Mouse (Mus musculus): ENCODE measurements around the gene Elobl.

The Elobl gene

DNA sequence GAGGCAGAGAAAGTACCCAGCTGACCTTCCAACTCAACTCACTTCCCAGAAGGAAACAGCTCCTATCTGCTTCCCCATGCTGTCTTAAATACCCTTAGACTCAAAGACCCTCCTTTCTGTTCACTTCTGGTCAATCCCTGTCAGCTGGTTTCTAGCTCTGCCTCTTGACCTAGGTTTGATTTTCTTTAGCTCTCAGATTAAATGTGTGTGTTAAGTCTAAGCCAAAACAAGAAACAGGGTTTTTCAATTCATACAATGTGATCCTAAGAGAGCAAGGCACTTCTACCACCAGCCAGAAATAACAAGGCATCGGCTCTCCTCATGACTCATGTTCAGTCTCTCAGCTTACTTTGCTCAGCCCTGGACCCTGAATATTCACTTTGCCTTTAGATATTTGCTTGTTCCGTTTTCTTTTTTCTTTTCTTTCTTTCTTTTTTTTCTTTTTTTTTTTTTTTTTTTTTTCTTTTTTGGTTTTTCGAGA, at the start of gene Elobl:
Gene Elobl (minus strand): TSS at position 51 of the 481 bp plus-strand sequence.
- in situ Hi-C loops (cut with MboI) = no loop called here

DNA sequence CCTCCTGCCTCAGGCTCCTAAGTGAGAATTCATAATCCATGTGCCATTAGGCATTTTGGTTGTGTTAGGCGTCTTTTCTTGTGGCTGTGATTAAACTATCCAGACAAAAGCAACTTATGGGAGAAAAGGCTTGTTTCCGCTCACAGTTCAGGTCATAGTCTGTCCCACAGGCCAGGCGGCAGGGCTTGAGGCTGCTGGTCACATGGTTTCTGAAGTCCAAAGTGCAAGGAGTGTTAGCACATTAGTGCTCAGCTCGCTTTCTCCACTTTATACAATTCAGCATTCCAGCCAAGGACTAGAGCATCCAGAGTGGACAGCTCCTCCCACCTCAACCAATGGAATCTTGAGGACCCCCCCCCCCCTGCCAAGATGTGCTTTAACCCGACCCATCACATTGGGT, 45.5 kb upstream of the Elobl start:
- in situ Hi-C loops (cut with MboI) = no loop called here

DNA sequence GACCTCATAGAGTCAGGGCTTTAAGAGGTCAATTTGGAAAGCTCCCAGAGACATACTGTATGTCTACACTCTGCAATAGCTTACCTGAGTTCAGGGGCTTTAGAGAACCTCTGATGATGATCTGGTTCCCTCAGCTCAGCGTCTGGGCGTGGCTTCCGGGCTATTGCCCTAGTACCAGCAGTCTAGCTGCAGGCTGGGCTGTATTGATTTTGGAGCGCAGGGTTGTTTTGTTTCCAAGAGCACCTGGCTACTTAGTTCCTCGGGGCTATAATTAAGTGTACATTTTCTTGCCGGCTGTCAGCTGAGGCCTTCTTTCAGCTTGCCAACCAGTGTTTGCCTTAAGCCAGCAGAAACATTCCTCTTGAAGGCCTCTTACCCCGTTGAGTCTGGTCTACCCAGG, 42.8 kb upstream of the Elobl start:
- in situ Hi-C loops (cut with MboI) = no loop called here

DNA sequence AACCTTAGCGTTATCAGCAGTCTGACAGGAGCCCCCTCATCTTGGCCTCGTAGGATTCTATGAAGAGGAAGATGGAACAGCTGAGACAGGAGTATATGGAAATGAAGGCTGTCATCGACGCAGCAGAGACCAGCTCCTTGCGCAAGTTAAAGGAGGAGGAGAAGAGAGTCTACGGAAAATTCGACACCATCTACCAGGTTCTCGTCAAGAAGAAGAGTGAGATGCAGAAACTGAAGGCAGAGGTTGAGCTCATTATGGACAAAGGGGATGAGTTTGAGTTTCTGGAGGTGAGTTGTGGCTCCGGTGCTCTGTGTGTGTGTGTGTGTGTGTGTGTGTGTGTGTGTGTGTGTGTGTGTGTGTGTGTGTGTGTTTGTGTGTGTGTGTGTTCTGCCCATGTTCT, 42.3 kb upstream of the Elobl start:
- in situ Hi-C loops (cut with MboI) = no loop called here

DNA sequence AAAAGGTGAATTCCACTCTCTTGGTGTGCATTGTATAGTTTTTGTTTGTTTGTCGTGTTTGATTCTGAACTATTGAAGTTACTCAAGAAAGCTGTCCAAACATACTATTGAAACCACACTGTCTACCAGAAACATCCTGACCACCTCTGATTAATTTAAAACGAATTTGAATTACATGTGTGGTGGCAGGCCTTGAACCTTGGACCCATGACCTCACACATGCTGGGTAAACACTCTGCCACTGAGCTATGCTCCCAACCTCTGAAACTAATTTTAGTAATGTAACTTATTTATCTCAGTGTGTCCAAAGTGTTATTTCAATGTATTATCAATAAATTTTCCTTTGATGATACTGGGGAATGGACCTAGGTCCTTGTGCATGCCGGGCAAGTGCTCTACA, 40.9 kb upstream of the Elobl start:
- in situ Hi-C loops (cut with MboI) = no loop called here

DNA sequence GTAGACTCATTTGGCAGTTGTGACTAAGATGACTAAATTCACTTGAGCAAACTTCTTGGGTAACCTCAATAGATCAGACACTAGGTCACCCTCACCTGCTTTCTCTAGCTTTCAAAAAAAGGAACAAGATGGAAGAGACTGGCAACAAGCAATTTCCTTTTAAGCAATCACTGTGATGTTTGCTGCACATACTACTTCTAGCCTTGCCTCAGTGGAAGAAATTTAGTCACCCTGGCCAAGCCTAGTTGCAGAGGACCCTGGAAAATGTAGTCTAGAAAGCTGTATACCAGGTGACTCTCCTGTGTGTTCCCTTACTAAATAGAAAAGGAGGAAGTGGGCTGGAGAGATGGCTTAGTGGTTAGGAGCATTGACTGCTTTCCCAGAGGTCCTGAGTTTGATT, 39.7 kb upstream of the Elobl start:
- in situ Hi-C loops (cut with MboI) = no loop called here

DNA sequence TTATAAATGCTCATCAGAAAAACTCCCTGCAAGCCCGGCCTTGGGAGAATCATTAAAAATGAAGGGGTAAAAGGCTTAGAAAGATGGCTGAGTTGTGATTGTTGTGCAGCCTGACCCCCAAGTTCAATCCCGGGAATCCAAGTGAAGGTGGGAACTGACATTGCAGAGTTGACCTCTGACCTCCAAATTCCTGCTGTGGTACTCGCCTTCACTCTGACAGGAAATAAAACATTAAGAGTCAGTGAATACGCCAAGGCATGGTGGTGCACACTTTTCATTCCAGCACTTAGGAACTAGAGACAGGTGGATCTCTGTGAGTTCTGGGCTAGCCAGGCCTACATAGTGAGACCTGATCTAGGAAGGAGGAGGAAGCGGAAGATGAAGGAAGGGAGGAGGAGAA, 38.7 kb upstream of the Elobl start:
- in situ Hi-C loops (cut with MboI) = no loop called here

DNA sequence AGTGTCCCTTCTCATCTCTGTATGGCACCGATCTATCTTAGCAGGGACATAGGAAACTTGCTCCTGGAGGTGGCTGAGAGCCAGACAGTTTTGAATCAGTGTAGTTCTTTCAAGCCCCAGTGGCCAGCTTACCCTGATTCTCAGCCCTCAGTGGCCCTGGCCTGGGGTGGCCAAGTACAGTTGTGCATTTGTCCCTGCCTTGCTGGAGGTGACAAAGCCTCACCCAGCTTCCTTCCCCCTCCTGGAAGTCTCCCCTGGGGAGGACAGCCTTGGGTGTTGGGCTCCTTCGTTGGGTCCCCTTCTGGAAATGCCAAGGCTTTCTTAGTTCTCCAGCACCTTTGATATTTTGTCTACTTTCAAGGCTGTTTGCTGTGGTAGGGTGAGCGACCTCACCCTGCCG, 37.0 kb upstream of the Elobl start:
- in situ Hi-C loops (cut with MboI) = no loop called here

DNA sequence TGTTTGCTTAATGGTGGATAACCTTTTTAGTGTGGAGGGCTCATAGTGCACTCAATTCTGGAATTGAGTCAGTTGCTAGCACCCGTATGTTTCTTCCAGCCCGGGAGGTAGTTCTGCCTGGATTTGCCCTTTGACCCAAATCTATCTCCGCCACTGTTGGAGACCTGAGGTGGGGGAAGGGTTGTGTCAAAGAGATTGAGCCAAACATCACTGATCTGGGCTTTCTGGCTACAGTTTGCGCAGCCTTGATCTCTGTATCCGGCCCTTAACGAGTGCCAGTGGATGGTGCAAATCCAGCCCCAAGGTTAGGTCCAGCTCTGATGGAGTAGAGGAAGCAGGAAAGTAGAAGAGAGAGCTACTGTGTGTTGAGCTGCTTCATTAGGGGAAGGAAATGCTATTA, 36.3 kb upstream of the Elobl start:
- in situ Hi-C loops (cut with MboI) = no loop called here

DNA sequence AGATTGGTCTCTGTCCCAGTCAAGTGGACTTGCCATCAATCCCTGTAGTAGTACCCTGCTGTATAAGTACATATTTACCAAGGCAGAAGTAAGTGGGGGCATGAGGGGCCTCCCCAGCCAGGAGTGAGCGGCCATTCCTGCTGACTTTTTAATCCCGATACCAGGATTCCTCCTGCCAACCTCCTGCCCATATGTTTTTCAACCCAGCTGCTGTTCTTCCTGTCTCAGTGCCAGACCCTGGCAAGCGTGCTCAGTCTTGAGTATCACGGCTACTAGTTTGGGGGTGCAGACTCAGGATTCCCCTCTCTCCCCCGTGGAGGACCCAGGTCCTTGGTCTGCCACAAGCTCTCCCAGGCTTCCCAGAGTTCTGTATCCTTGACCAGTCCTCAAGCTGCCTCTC, 35.9 kb upstream of the Elobl start:
- in situ Hi-C loops (cut with MboI) = no loop called here

DNA sequence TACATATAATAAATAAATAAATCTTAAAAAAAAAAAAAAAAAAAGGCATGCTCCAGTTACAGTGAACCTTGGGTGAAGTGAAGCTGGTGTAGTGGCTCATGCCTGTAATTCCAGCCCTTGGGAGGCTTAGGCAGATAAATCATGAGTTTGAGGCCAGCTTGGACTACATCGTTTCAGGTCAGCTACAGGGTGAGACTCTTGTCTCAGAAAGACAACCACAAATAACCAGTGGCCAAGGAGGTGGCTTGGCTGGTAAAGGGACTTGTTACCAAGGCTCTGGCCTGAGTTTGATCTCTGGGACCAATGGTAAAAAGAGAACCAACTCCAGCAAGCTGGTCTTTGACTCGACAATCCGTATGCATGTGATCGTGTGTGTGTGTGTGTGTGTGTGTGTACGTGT, 35.3 kb upstream of the Elobl start:
- in situ Hi-C loops (cut with MboI) = no loop called here

DNA sequence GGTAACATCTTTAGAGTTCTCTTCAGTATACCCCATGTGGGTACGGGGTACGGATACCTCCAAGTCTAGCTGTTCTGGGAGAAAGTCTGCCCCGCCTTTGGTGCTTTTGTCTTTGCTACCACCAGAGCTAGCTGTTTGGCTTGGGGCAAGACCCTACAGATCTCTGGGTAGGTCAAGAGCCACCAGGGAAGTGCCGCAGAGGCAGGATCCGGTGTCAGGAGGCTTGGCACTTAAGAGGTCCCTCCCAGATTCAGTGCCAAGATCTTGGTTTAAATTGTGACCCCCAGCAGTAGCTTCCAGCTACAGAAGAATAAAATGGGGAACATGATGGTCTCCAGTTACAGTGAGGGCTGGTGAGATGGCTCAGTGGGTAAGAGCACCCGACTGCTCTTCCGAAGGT, 34.8 kb upstream of the Elobl start:
- in situ Hi-C loops (cut with MboI) = no loop called here

DNA sequence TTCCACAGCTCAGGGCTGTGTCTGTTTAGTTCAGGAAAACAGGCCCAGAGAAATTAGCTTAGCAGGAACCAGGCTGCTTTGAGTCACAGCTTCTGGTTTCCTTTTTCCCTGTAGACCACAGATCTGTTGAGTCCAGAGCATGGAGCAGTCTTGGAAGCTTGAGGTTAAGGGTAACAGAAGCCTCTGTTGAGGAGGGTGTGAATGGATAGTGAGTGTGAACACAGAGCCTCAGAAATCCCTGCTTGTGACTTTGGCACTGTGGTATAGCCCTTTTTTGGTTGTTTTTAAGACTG, 33.7 kb upstream of the Elobl start:
- in situ Hi-C loops (cut with MboI) = no loop called here

DNA sequence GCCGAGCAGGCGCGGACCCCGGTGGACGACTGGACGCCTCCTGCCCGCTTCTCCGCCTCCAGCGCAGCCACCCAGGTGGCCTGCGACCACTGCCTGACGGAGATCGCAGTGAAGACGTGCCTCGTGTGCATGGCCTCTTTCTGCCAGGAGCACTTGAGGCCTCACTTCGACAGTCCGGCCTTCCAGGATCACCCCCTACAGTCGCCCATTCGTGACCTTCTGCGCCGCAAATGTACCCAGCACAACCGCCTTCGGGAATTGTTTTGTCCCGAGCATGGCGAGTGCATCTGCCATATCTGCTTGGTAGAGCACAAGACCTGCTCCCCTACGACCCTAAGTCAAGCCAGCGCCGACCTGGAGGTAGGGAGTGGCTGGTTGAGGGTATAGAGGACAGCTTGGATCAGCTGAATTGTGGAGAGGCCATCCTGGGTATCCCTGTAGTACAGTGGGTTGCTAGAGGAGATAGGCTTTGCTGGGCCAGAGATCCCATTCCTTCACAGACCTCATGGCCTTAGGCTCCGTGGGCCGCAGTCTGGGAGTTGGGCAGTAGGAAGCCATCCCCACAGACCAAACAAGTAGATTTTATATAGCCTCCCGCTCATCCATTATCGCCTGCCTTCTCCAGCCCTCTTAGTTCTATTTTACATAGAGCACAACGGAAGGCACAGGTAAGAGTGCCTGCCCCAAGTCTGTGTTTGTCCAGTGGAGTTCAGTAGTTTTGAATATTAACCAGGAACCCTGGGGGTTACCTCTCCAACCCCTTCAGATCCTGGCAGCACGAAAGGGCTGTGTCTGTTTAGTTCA, 33.2 kb upstream of the Elobl start:
- in situ Hi-C loops (cut with MboI) = loop anchor here (10.0 kb wide), 1 partner anchor 305 kb away; the partner anchor contains the start of gene Nog

DNA sequence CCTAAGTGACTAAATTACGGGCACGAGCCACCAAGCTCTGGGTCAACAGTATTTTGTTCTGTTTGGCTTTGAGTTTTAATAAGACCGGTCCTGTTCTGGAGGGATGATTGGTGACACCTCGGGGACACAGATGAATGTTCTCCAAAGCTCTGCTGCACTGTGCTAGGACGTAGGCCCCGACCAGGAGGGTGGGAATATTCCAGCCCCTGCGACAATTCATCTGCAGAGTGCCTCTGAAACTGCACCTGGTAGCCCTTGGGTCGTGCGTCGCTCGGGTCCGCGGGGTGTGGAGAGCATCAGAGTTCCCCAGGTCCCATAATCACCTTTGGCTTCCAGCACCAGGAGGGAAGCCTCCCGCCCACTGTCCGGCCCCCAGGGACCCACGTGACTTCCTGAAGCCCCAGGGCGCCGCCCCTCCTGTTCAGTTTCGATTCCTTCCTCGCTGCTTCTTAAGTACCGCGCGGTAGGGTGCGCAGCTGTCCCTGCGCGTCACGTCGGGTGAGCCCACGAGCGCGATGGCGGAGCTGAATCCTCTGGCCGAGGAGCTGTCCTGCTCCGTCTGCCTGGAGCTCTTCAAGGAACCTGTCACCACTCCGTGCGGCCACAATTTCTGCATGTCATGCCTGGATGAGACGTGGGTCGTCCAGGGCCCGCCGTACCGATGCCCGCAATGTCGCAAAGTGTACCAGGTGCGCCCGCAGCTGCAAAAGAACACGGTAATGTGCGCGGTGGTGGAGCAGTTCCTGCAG, 32.4 kb upstream of the Elobl start, which contains the start of gene Trim25:
Gene Trim25 (plus strand): TSS at position 403 of the 749 bp plus-strand sequence.
- in situ Hi-C loops (cut with MboI) = loop anchor here (10.0 kb wide), 1 partner anchor 306 kb away; the partner anchor contains the start of gene Nog

DNA sequence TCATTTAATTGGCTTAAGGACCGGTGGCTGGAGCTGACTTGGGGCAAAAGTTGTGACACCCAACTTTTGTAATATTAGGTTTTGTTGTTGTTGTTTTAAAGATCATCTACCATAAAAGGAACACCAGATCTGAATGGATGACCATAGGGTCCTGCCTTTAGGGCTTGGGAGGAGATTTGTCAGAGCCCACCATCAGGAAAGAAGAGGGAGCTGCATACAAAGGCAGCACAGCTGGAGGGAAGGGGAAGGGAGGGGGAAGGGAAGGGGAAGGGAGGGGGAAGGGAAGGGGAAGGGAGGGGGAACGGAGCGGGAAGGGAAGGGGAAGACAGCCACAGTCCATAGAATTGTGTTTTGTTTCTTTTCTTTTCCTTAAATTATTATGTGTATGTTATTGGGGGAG, 31.7 kb upstream of the Elobl start:
- in situ Hi-C loops (cut with MboI) = loop anchor here (10.0 kb wide), 1 partner anchor 306 kb away; the partner anchor contains the start of gene Nog

DNA sequence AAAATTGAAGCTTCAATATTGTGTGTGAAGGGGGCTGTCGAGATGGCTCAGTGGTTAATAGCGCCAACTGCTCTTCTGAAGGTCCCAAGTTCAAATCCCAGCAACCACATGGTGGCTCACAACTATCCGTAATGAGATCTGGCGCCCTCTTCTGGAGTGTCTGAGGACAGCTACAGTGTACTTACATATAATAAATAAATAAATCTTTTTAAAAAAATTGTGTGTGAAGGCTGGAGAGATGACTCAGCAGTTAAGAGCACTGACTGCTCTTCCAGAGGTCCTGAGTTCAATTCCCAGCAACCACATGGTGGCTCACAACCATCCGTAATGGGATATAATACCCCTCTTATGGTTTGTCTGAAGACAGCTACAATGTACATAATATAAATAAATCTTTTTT, 30.6 kb upstream of the Elobl start:
- in situ Hi-C loops (cut with MboI) = loop anchor here (10.0 kb wide), 1 partner anchor 307 kb away; the partner anchor contains the start of gene Nog

DNA sequence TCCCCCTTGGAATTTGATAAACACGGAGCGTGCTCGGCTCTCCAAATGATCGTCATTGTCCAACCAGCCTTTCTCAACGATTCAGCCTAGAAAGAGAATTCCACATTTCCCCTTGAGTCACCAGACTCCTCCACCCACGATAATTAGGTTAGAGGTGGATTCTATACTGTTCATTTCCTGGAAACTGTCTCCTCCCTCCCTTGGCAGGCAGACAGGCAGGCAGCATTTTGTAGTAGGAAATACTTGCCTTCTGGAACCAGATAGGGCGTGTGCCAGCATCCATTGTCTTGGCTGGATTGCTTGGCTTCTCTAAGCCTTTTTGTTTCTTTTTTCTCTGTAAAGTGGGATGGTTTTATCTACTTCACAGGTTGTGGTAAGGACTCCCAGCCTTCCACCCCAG, 29.7 kb upstream of the Elobl start:
- in situ Hi-C loops (cut with MboI) = loop anchor here (10.0 kb wide), 1 partner anchor 308 kb away; the partner anchor contains the start of gene Nog

DNA sequence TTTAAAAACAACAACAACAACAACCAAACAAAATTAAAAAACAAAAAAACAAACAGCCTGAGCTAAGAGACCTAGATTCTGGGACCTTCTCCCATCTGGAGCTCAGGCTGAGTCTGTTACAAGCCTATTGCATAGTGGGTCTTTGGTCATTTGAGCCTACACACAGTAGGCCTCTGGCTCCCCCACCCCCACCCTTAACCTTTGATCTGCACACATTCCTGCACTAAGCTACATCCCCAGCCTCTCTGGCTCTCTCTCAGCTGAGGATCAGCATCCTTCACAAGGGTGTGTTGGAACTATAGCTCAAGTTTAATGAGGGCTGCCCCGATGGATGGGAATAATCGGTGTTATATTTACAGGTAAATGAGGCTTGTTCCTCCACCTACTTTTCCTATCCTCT, 28.9 kb upstream of the Elobl start:
- in situ Hi-C loops (cut with MboI) = loop anchor here (10.0 kb wide), 1 partner anchor 309 kb away; the partner anchor contains the start of gene Nog

DNA sequence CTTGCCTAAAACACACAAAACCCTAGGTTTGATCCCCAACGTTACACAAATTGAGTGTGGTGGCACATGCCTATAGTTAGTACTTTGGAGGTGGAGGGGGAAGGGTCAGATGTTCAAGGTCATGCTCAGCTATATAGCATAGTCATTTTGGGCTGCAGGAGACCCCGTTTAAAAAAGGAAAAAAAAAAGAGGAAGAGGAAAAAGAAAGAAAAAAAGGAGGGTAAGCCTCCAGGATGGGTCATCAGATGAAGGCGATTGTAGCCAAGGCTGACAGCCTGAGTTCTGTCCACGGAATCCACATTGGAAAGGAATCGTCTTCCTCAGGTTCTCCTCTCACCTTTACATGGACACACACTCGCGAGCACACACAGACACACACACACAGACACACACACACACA, 27.8 kb upstream of the Elobl start:
- in situ Hi-C loops (cut with MboI) = loop anchor here (5.0 to 10.0 kb wide), 2 partner anchors 38 to 310 kb away; partner anchors contain the start of gene Nog

DNA sequence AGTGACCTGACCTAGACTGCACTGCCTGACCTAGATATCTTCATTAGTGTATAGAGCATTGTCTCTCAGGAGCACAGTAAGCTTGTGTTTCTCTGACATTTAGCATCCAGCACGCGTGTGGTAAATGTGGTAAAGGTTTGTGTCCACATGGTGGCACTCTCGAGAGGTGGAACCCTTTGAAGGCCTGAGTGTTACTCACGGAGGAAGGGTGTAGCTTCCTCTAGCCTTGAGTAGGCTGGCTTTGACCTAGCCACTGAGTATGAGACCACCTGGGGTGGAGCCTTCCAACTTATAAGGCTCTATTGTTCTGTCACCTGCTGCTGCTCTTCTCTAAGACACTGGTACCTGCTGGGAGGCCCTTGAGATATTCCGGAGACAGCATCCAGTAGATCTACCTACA, 26.9 kb upstream of the Elobl start:
- in situ Hi-C loops (cut with MboI) = loop anchor here (5.0 to 10.0 kb wide), 2 partner anchors 39 to 311 kb away; partner anchors contain the start of gene Nog

DNA sequence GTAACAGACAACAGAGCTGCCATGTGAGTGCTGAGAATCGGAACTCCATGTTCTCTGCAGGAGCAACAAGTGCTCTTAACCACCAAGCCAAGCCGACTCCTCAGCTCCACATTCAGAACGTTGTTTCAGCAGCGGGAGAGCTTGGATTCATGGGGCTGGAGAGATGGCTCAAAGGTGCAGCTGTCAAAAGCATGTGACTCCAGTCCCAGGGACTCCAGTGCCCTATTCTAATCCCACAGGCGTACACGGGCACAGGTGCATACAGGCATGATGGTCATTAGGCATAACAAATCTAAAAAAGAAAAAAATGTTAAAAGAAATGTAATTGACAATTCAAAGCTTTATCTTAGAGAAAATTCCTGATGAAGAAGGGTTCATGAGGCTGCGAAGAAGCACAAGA, 26.5 kb upstream of the Elobl start:
- in situ Hi-C loops (cut with MboI) = loop anchor here (5.0 to 10.0 kb wide), 2 partner anchors 39 to 312 kb away; partner anchors contain the start of gene Nog

DNA sequence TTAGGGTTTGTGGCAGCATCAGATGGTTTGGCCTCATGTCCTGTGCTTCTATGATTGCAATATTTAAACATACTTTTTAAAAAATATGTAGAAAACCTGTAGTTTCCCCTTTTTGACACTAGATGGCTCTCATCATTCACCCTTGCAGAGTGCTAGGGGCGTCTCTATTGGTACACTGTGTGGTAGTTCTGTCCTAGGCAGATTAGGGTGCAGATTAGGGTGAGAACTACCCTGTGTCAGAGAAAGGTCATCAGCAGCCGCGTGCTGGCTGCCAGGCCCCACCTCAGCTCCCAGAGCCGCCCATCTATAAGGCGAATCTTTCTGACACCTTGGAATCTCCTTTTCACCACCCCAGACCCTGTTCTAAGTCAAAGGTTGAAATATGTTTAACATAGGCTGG, 22.8 kb upstream of the Elobl start:
- in situ Hi-C loops (cut with MboI) = no loop called here

All from mature B cell (primary cell).